Mouse (Mus musculus): ENCODE results near the gene Hspb9. TPM values are rescaled to one million over a fixed set of nuclear protein-coding genes. Genes with fewer than 3 reads are reported as not detected.

Hspb9 gene
- polyA plus RNA-seq, 1 experiment from 2014 or later, result not detected

DNA sequence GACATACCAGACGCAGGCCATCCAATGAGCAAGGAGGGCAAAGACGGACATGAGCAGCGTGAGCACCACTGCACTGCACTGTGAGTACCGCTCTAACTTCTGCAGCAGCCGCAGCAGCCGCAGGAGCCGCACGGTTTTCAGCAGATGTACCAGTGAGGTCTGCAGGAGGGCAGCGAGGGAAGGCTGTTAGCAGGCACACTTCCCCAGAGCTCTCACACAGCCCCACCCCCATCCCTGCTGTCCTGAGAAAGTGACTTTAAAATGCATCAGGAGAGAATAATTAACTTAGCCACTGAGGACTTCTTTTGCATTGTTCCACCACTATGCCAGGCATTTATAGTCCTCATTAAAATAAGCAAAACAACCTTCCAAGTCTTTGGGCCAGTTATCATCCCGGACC is 38.6 kb downstream of the Hspb9 start:
- 62% methylated on average over 10 of the region's 10 CpGs for WGBS (ENCODE audit: missing documents)
- no peak overlapping the region for H3K4me3 ChIP-seq (ENCODE audit: inconsistent target)
- H3K27ac ChIP-seq, result no peak overlapping the region
- no peaks in the 10 kb centered on the region for H3K36me3 ChIP-seq (ENCODE audit: inconsistent target)
- no peaks in the 10 kb centered on the region for H3K79me2 ChIP-seq (ENCODE audit: inconsistent target)

GRCm38 (mm10) chr11:100754021-100754692 is 40.5 kb downstream of the Hspb9 start:
- Histone ChIP-seq H3K4me3 (ENCODE audit: inconsistent target) (no peak overlapping the region), H3K27ac (no peak overlapping the region), H3K79me2 (ENCODE audit: inconsistent target) (no peaks in the 10 kb centered on the region), H3K36me3 (ENCODE audit: inconsistent target) (no peaks in the 10 kb centered on the region)
- 65% methylated on average over 6 of the region's 12 CpGs for WGBS (ENCODE audit: missing documents)

DNA sequence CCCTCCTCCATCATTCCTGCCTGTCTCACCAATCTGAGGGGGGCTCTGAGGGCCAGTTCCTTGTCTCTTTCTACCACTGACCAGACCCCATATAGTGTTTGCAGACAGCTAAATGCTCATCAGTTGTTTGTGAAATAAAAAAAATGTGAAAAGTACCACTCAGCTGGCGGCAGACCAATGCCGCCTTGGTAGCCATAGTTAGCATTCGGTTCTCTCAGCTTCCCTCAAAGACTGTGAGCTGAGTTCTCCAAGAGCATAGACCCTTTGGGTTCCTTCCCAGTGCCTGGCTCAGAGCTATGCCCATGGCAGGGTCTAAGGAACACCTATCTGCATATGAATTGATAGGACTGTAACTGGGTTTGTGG is 41.0 kb downstream of the Hspb9 start:
- Histone ChIP-seq H3K36me3 (ENCODE audit: inconsistent target) (no peaks in the 10 kb centered on the region), H3K4me3 (ENCODE audit: inconsistent target) (no peak overlapping the region), H3K79me2 (ENCODE audit: inconsistent target) (no peaks in the 10 kb centered on the region), H3K27ac (no peak overlapping the region)
- WGBS (ENCODE audit: missing documents), result 97% methylated on average over 3 of the region's 3 CpGs

DNA sequence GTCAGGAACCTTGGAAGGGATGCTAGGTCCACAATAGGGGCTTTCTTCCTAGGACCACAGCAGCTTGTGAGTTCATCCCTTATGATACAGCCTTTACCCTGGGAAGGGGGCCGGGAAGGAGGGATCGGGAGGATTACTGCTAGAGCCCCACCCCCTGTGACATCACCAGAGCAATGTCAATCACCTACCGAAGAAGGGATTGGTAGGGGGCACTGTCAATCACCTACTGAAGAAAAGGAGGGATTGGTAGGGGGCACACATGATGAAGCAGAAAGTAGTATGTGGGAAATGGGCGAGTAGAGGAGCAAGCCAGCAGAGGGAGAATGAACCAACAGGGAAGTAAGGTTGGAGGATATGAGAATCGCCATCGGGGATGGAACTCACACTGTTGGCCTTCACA is 42.8 kb downstream of the Hspb9 start:
- no peak overlapping the region for H3K4me3 ChIP-seq (ENCODE audit: inconsistent target)
- H3K27ac ChIP-seq, result no peak overlapping the region
- H3K36me3 ChIP-seq (ENCODE audit: inconsistent target), result no peaks in the 10 kb centered on the region
- no peaks in the 10 kb centered on the region for H3K79me2 ChIP-seq (ENCODE audit: inconsistent target)
- WGBS (ENCODE audit: missing documents), result 79% methylated on average over 6 of the region's 6 CpGs

GRCm38 (mm10) chr11:100757566-100757965 is 43.9 kb downstream of the Hspb9 start:
- Histone ChIP-seq H3K4me3 (ENCODE audit: inconsistent target) (no peak overlapping the region), H3K79me2 (ENCODE audit: inconsistent target) (no peaks in the 10 kb centered on the region), H3K36me3 (ENCODE audit: inconsistent target) (no peaks in the 10 kb centered on the region), H3K27ac (no peak overlapping the region)
- WGBS (ENCODE audit: missing documents), result 43% methylated on average over 12 of the region's 12 CpGs

GRCm38 (mm10) chr11:100758707-100759610 is 45.3 kb downstream of the Hspb9 start:
- WGBS (ENCODE audit: missing documents), result 12% methylated on average over 30 of the region's 35 CpGs
- H3K79me2 ChIP-seq (ENCODE audit: inconsistent target), result no peaks in the 10 kb centered on the region
- H3K4me3 ChIP-seq (ENCODE audit: inconsistent target), result no peak overlapping the region
- H3K36me3 ChIP-seq (ENCODE audit: inconsistent target), result no peaks in the 10 kb centered on the region
- H3K27ac ChIP-seq, result no peak overlapping the region

- H3K27ac ChIP-seq, result no peak within 1 kb of the TSS
- H3K79me2 ChIP-seq (ENCODE audit: inconsistent target), result no peaks in the 10 kb centered on the region
- H3K4me3 ChIP-seq (ENCODE audit: inconsistent target), result no peak within 1 kb of the TSS
- WGBS (ENCODE audit: missing documents), result 3% methylated on average over 47 of the region's 51 CpGs
- no peaks in the 10 kb centered on the region for H3K36me3 ChIP-seq (ENCODE audit: inconsistent target)
These were observed 46.1 kb downstream of the Hspb9 start, which contains the start of gene Kcnh4 for GRCm38 (mm10) chr11:100759611-100760233. Gene Kcnh4, minus strand, starts transcription at chr11:100759942.

- Histone ChIP-seq H3K36me3 (ENCODE audit: inconsistent target) (no peaks in the 10 kb centered on the region), H3K4me3 (ENCODE audit: inconsistent target) (peak overlapping the region; percentile 28), H3K27ac (no peak overlapping the region), H3K79me2 (ENCODE audit: inconsistent target) (no peaks in the 10 kb centered on the region)
- WGBS (ENCODE audit: missing documents), result under 1% methylated on average over 27 of the region's 27 CpGs
These were observed 47.9 kb downstream of the Hspb9 start for GRCm38 (mm10) chr11:100761547-100762045.

- peak within 1 kb of the TSS; percentile 28 for H3K4me3 ChIP-seq (ENCODE audit: inconsistent target)
- H3K36me3 ChIP-seq (ENCODE audit: inconsistent target), result no peaks in the 10 kb centered on the region
- H3K27ac ChIP-seq, result no peak within 1 kb of the TSS
- H3K79me2 ChIP-seq (ENCODE audit: inconsistent target), result no peaks in the 10 kb centered on the region
- 91% methylated on average over 7 of the region's 7 CpGs for WGBS (ENCODE audit: missing documents)
These were observed 49.2 kb downstream of the Hspb9 start, which contains the start of gene Hcrt for GRCm38 (mm10) chr11:100762831-100763230. Gene Hcrt, minus strand, starts transcription at chr11:100762931.

Other genes starting within 250 kb of the Hspb9 start
- gene Klhl11, start 241.1 kb upstream of the Hspb9 start, polyA plus RNA-seq (2018), result 2.1 to 4.8 TPM (median 4.6 TPM) in 3 replicates
- gene Acly, start 185.8 kb upstream of the Hspb9 start, polyA plus RNA-seq (2018), result 70.4 to 111 TPM (median 89.5 TPM) in 3 replicates
- 0.11 to 0.12 TPM in 2 of 3 replicates, not detected in the other for gene Ttc25, start 168.2 kb upstream of the Hspb9 start, polyA plus RNA-seq (2018)
- gene Cnp, start 138.9 kb upstream of the Hspb9 start, polyA plus RNA-seq (2018), result 26.5 to 58.0 TPM (median 47.3 TPM) in 3 replicates
- gene Nkiras2, start 94.6 kb upstream of the Hspb9 start, polyA plus RNA-seq (2018), result 44.7 to 60.7 TPM (median 47.9 TPM) in 3 replicates
- 134 to 172 TPM (median 137 TPM) in 3 replicates for gene Dnajc7, start 93.7 kb upstream of the Hspb9 start, polyA plus RNA-seq (2018)
- gene Zfp385c, start 21.4 kb upstream of the Hspb9 start, polyA plus RNA-seq (2018), result 0.14 to 1.2 TPM (median 0.57 TPM) in 3 replicates
- 42.8 to 129 TPM (median 87.0 TPM) in 3 replicates for gene Dhx58, start 9.6 kb upstream of the Hspb9 start, polyA plus RNA-seq (2018)
- gene Kat2a, start 1.4 kb upstream of the Hspb9 start, polyA plus RNA-seq (2018), result 22.4 to 41.0 TPM (median 23.3 TPM) in 3 replicates
- gene Rab5c, start 24.4 kb downstream of the Hspb9 start, polyA plus RNA-seq (2018), result 348 to 578 TPM (median 378 TPM) in 3 replicates
- gene Kcnh4, start 46.1 kb downstream of the Hspb9 start, polyA plus RNA-seq (2018), result not detected in 3 replicates
- gene Hcrt, start 49.1 kb downstream of the Hspb9 start, polyA plus RNA-seq (2018), result not detected in 3 replicates
- 11.6 to 15.9 TPM (median 14.3 TPM) in 3 replicates for gene Ghdc, start 57.1 kb downstream of the Hspb9 start, polyA plus RNA-seq (2018)
- 16.7 to 27.2 TPM (median 18.9 TPM) in 3 replicates for gene Stat5b, start 136.9 kb downstream of the Hspb9 start, polyA plus RNA-seq (2018)
- 10.0 to 16.3 TPM (median 11.7 TPM) in 3 replicates for gene Stat5a, start 145.5 kb downstream of the Hspb9 start, polyA plus RNA-seq (2018)
- 44.1 to 73.6 TPM (median 66.6 TPM) in 3 replicates for gene Stat3, start 225.7 kb downstream of the Hspb9 start, polyA plus RNA-seq (2018)

All from macrophage (primary cell).